Mouse (Mus musculus): ENCODE results near the gene Vipr2. TPM values are rescaled to one million over a fixed set of nuclear protein-coding genes. Genes with fewer than 3 reads are reported as not detected.

Gene Vipr2
- polyA plus RNA-seq, 1 experiment from 2014 or later: 2.7 TPM

- no peak overlapping the region for H3K4me3 ChIP-seq (ENCODE audit: low read depth, low read length)
- no peak overlapping the region for H3K27ac ChIP-seq (ENCODE audit: low read depth, low read length)
- WGBS (ENCODE audit: insufficient replicate concordance): 70% methylated on average over 2 of the region's 2 CpGs
- no peak overlapping the region for H3K9ac ChIP-seq (ENCODE audit: low read depth, low read length)
- H3K36me3 ChIP-seq (ENCODE audit: control insufficient read depth, insufficient read depth, low read length): no peaks in the 10 kb centered on the region
- H3K27me3 ChIP-seq (ENCODE audit: control insufficient read depth, insufficient read depth, low read length): no peaks in the 10 kb centered on the region
- no peak overlapping the region for H3K4me2 ChIP-seq
- H3K9me3 ChIP-seq (replicated peaks; ENCODE audit: control insufficient read depth, low read length): no peaks in the 10 kb centered on the region
- no peaks in the 10 kb centered on the region for H3K4me1 ChIP-seq (ENCODE audit: control insufficient read depth, insufficient read depth, low read length)
- ATAC-seq (replicated peaks; ENCODE audit: insufficient number of reproducible peaks, low FRiP score, low TSS enrichment): no peak
These were observed 38.3 kb downstream of the Vipr2 start for GRCm38 (mm10) chr12:116115781-116116180.

DNA sequence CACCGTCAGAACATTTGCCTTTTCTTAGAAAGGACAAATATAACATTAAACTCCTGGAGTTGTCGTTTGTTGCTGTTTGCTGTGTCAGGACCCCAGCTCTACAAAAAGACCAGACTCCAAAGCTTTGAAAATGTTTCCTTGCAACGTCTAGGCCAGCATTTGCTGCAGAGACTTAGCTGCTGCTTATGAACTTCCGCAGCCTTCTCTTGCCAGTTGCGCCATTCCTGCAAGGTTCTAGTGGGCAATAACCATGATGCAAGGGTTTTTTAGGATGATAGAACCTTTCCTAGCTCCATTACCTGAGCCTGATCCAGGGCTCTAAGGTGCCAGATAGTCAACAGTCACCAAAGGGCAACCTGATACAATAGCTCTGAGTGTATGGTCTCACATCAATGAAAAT lies 38.9 kb downstream of the Vipr2 start:
- Histone ChIP-seq H3K9me3 (replicated peaks; ENCODE audit: control insufficient read depth, low read length) (no peaks in the 10 kb centered on the region), H3K9ac (ENCODE audit: low read depth, low read length) (no peak overlapping the region), H3K4me3 (ENCODE audit: low read depth, low read length) (no peak overlapping the region), H3K4me2 (no peak overlapping the region), H3K4me1 (ENCODE audit: control insufficient read depth, insufficient read depth, low read length) (no peaks in the 10 kb centered on the region), H3K27me3 (ENCODE audit: control insufficient read depth, insufficient read depth, low read length) (no peaks in the 10 kb centered on the region), H3K27ac (ENCODE audit: low read depth, low read length) (no peak overlapping the region), H3K36me3 (ENCODE audit: control insufficient read depth, insufficient read depth, low read length) (no peaks in the 10 kb centered on the region)
- ATAC-seq (replicated peaks; ENCODE audit: insufficient number of reproducible peaks, low FRiP score, low TSS enrichment): no peak
- WGBS (ENCODE audit: insufficient replicate concordance): 76% methylated on average over 5 of the region's 5 CpGs

DNA sequence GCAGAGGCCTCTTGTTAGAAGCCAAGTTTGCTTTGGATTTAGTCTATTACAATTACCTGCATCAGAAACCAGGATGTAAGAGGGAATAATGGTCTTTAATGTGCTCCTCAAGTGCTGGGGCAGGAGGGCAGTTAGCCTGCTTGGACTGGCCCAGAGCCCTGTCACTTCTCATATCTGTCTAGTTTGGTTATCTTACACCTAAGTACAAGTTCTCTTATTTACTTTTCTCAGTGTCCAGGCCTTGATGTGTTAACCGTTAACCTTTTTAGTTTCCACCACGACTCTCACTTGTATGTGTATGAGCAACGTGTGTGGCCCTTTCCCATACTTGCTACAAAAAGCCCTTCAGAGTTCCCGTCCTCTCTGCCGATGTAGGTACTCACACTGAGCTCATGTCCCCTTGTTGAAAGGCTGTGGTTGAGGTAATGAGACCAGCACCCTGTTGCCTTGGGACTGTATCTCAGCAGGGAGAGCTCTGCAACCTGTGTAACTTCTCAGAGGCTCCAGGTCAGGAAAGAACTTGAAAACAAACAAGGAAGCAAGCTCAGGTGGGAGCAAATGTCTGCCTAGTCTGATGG lies 39.9 kb downstream of the Vipr2 start:
- 74% methylated on average over 5 of the region's 5 CpGs for WGBS (ENCODE audit: insufficient replicate concordance)
- H3K27ac ChIP-seq (ENCODE audit: low read depth, low read length): no peak overlapping the region
- H3K36me3 ChIP-seq (ENCODE audit: control insufficient read depth, insufficient read depth, low read length): no peaks in the 10 kb centered on the region
- ATAC-seq (replicated peaks; ENCODE audit: insufficient number of reproducible peaks, low FRiP score, low TSS enrichment): no peak
- no peak overlapping the region for H3K4me3 ChIP-seq (ENCODE audit: low read depth, low read length)
- H3K9ac ChIP-seq (ENCODE audit: low read depth, low read length): no peak overlapping the region
- H3K4me1 ChIP-seq (ENCODE audit: control insufficient read depth, insufficient read depth, low read length): no peaks in the 10 kb centered on the region
- no peaks in the 10 kb centered on the region for H3K9me3 ChIP-seq (replicated peaks; ENCODE audit: control insufficient read depth, low read length)
- no peaks in the 10 kb centered on the region for H3K27me3 ChIP-seq (ENCODE audit: control insufficient read depth, insufficient read depth, low read length)
- H3K4me2 ChIP-seq: no peak overlapping the region

GRCm38 (mm10) chr12:116119001-116119400 lies 41.5 kb downstream of the Vipr2 start:
- 70% methylated on average over 3 of the region's 3 CpGs for WGBS (ENCODE audit: insufficient replicate concordance)
- H3K4me1 ChIP-seq (ENCODE audit: control insufficient read depth, insufficient read depth, low read length): no peaks in the 10 kb centered on the region
- H3K9me3 ChIP-seq (replicated peaks; ENCODE audit: control insufficient read depth, low read length): no peaks in the 10 kb centered on the region
- ATAC-seq (replicated peaks; ENCODE audit: insufficient number of reproducible peaks, low FRiP score, low TSS enrichment): no peak
- H3K4me3 ChIP-seq (ENCODE audit: low read depth, low read length): no peak overlapping the region
- no peak overlapping the region for H3K9ac ChIP-seq (ENCODE audit: low read depth, low read length)
- H3K27me3 ChIP-seq (ENCODE audit: control insufficient read depth, insufficient read depth, low read length): no peaks in the 10 kb centered on the region
- H3K27ac ChIP-seq (ENCODE audit: low read depth, low read length): no peak overlapping the region
- H3K36me3 ChIP-seq (ENCODE audit: control insufficient read depth, insufficient read depth, low read length): no peaks in the 10 kb centered on the region
- H3K4me2 ChIP-seq: no peak overlapping the region

- no peak for ATAC-seq (replicated peaks; ENCODE audit: insufficient number of reproducible peaks, low FRiP score, low TSS enrichment)
- Histone ChIP-seq H3K27ac (ENCODE audit: low read depth, low read length) (no peak overlapping the region), H3K9me3 (replicated peaks; ENCODE audit: control insufficient read depth, low read length) (no peaks in the 10 kb centered on the region), H3K9ac (ENCODE audit: low read depth, low read length) (no peak overlapping the region), H3K4me2 (no peak overlapping the region), H3K4me3 (ENCODE audit: low read depth, low read length) (no peak overlapping the region), H3K36me3 (ENCODE audit: control insufficient read depth, insufficient read depth, low read length) (no peaks in the 10 kb centered on the region), H3K4me1 (ENCODE audit: control insufficient read depth, insufficient read depth, low read length) (no peaks in the 10 kb centered on the region), H3K27me3 (ENCODE audit: control insufficient read depth, insufficient read depth, low read length) (no peaks in the 10 kb centered on the region)
- 67% methylated on average over 3 of the region's 3 CpGs for WGBS (ENCODE audit: insufficient replicate concordance)
These were observed 46.3 kb downstream of the Vipr2 start for GRCm38 (mm10) chr12:116123786-116124185.

DNA sequence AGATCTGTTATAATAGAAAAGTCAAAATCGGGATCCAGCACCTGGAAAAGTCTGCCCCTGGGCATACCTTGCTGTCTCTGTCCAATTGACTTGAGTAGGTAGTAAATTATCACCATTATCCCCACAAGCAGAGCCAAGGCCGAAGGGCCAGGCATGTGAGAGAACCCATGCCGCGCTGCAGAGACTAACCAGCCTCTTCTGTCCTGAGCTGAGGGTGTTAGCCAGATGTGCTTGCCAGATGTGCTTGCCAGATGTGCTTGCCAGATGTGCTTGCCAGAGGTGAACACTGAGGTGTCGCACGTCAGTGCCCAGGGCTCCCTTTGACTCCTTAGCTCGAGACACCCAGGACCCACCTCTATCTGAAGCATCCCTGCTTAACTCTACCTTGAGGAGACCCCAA lies 53.4 kb downstream of the Vipr2 start:
- Histone ChIP-seq H3K9ac (ENCODE audit: low read depth, low read length) (no peak overlapping the region), H3K4me3 (ENCODE audit: low read depth, low read length) (no peak overlapping the region), H3K27me3 (ENCODE audit: control insufficient read depth, insufficient read depth, low read length) (no peaks in the 10 kb centered on the region), H3K4me1 (ENCODE audit: control insufficient read depth, insufficient read depth, low read length) (no peaks in the 10 kb centered on the region), H3K4me2 (no peak overlapping the region), H3K27ac (ENCODE audit: low read depth, low read length) (no peak overlapping the region), H3K36me3 (ENCODE audit: control insufficient read depth, insufficient read depth, low read length) (no peaks in the 10 kb centered on the region), H3K9me3 (replicated peaks; ENCODE audit: control insufficient read depth, low read length) (no peaks in the 10 kb centered on the region)
- WGBS (ENCODE audit: insufficient replicate concordance): 89% methylated on average over 7 of the region's 7 CpGs
- ATAC-seq (replicated peaks; ENCODE audit: insufficient number of reproducible peaks, low FRiP score, low TSS enrichment): no peak

- Histone ChIP-seq H3K9me3 (replicated peaks; ENCODE audit: control insufficient read depth, low read length) (no peaks in the 10 kb centered on the region), H3K4me3 (ENCODE audit: low read depth, low read length) (no peak overlapping the region), H3K4me2 (no peak overlapping the region), H3K9ac (ENCODE audit: low read depth, low read length) (no peak overlapping the region), H3K4me1 (ENCODE audit: control insufficient read depth, insufficient read depth, low read length) (no peaks in the 10 kb centered on the region), H3K36me3 (ENCODE audit: control insufficient read depth, insufficient read depth, low read length) (no peaks in the 10 kb centered on the region), H3K27me3 (ENCODE audit: control insufficient read depth, insufficient read depth, low read length) (no peaks in the 10 kb centered on the region), H3K27ac (ENCODE audit: low read depth, low read length) (no peak overlapping the region)
- 84% methylated on average over 5 of the region's 5 CpGs for WGBS (ENCODE audit: insufficient replicate concordance)
- no peak for ATAC-seq (replicated peaks; ENCODE audit: insufficient number of reproducible peaks, low FRiP score, low TSS enrichment)
These were observed 55.4 kb downstream of the Vipr2 start for GRCm38 (mm10) chr12:116132909-116133308.

- Histone ChIP-seq H3K36me3 (ENCODE audit: control insufficient read depth, insufficient read depth, low read length) (no peaks in the 10 kb centered on the region), H3K9ac (ENCODE audit: low read depth, low read length) (no peak overlapping the region), H3K4me2 (no peak overlapping the region), H3K4me1 (ENCODE audit: control insufficient read depth, insufficient read depth, low read length) (no peaks in the 10 kb centered on the region), H3K27me3 (ENCODE audit: control insufficient read depth, insufficient read depth, low read length) (no peaks in the 10 kb centered on the region), H3K9me3 (replicated peaks; ENCODE audit: control insufficient read depth, low read length) (no peaks in the 10 kb centered on the region), H3K4me3 (ENCODE audit: low read depth, low read length) (no peak overlapping the region), H3K27ac (ENCODE audit: low read depth, low read length) (no peak overlapping the region)
- WGBS (ENCODE audit: insufficient replicate concordance): 87% methylated on average over 4 of the region's 4 CpGs
- ATAC-seq (replicated peaks; ENCODE audit: insufficient number of reproducible peaks, low FRiP score, low TSS enrichment): no peak
These were observed 58.4 kb downstream of the Vipr2 start for GRCm38 (mm10) chr12:116135906-116136305.

- Histone ChIP-seq H3K27me3 (ENCODE audit: control insufficient read depth, insufficient read depth, low read length) (no peaks in the 10 kb centered on the region), H3K9ac (ENCODE audit: low read depth, low read length) (no peak overlapping the region), H3K4me1 (ENCODE audit: control insufficient read depth, insufficient read depth, low read length) (no peaks in the 10 kb centered on the region), H3K36me3 (ENCODE audit: control insufficient read depth, insufficient read depth, low read length) (no peaks in the 10 kb centered on the region), H3K4me3 (ENCODE audit: low read depth, low read length) (no peak overlapping the region), H3K27ac (ENCODE audit: low read depth, low read length) (no peak overlapping the region), H3K4me2 (no peak overlapping the region), H3K9me3 (replicated peaks; ENCODE audit: control insufficient read depth, low read length) (no peaks in the 10 kb centered on the region)
- ATAC-seq (replicated peaks; ENCODE audit: insufficient number of reproducible peaks, low FRiP score, low TSS enrichment): no peak
- 66% methylated on average over 7 of the region's 7 CpGs for whole genome bisulfite sequencing (ENCODE audit: insufficient replicate concordance)
These were observed 61.0 kb downstream of the Vipr2 start for GRCm38 (mm10) chr12:116138322-116139205.
